Mouse (Mus musculus) brain, embryonic 14.5 days (tissue): Measurements from ENCODE around the gene Gm49510.

Source experiments
- CTCF ChIP-seq: fragments of 200-500 bp; IDR thresholded peaks from 2 replicates; pipeline ENCODE4 v1.5.1; 2012; ENCODE audit warnings: inconsistent platforms, mild to moderate bottlenecking, moderate library complexity, borderline replicate concordance; ENCODE audit not compliant: insufficient read depth, insufficient read length; ENCODE audit errors: extremely low read depth
- POLR2A ChIP-seq: fragments of 200-500 bp; IDR thresholded peaks from 2 replicates; pipeline ENCODE4 v1.6.1; 2012; ENCODE audit warnings: mild to moderate bottlenecking, inconsistent platforms, borderline replicate concordance; ENCODE audit not compliant: poor library complexity, insufficient read depth, insufficient read length, severe bottlenecking; ENCODE audit errors: extremely low read depth

- TF ChIP-seq POLR2A (peak; percentile 72), CTCF (no peak)
Observed at GRCm38 (mm10) chr15:78876991-78877809, 22.3 kb upstream of the Gm49510 start, which contains the start of gene Gga1.
